Comparison of ENCODE assay signal across 16 mouse cellular contexts in the genomic region with DNA sequence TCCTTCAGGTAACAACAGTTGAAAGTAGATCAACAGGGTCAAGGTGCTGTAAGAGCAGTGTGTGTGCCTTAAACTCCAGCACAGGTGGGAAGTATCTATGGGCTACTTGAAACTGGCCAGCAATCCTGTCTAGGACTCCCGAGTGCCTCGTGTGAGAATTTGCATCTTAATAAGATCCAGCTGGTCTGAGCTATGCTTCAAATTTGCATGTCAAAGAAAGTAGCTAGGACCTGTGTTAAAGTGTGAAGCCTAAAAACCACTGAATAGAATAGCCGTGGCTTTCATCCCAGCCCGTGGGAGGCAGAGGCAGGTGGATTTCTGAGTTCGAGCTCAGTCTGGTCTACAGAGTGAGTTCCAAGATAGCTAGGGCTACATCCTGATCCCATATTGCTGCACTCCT. TPM values are rescaled to one million over a fixed set of nuclear protein-coding genes. Genes with fewer than 3 reads are reported as not detected.
"Had no signal": no experiment of that assay in that cellular context is flagged by ENCODE, and none has a peak within 500 bp of the region (broad histone marks: within the 10 kb centered on the region; RNA-seq: fewer than 3 reads in every experiment).

No protein-coding gene starts in this region.

- H3K27ac ChIP-seq: left cerebral cortex, adult 2 months; limb, embryonic 15.5 days; liver, embryonic 15.5 days; midbrain, embryonic 10.5 days; midbrain, embryonic 15.5 days; neural tube, embryonic 13.5 days had no signal

- ATAC-seq: midbrain, embryonic 15.5 days had no signal

- H3K36me3 ChIP-seq: limb, embryonic 15.5 days; liver, embryonic 15.5 days; midbrain, embryonic 10.5 days; midbrain, embryonic 15.5 days; neural tube, embryonic 13.5 days had no signal

- H3K9me3 ChIP-seq: limb, embryonic 15.5 days; liver, embryonic 15.5 days; midbrain, embryonic 10.5 days; midbrain, embryonic 15.5 days; neural tube, embryonic 13.5 days had no signal

- DNase-seq: lung, embryonic 14.5 days; lung, postnatal 10 days; lung, postnatal 4 days; right cerebral cortex, postnatal 25 days; spleen, adult 18-20 months; thymus, adult 18-20 months; thymus, postnatal 25 days had no signal

- H3K4me1 ChIP-seq: limb, embryonic 15.5 days; midbrain, embryonic 10.5 days; midbrain, embryonic 15.5 days; neural tube, embryonic 13.5 days had no signal

- H3K4me2 ChIP-seq: limb, embryonic 15.5 days; liver, embryonic 15.5 days; lung, embryonic 14.5 days; midbrain, embryonic 15.5 days; neural tube, embryonic 13.5 days had no signal

- H3K9ac ChIP-seq: limb, embryonic 15.5 days; liver, embryonic 15.5 days; lung, embryonic 14.5 days; midbrain, embryonic 15.5 days; neural tube, embryonic 13.5 days had no signal

- H3K27me3 ChIP-seq: midbrain, embryonic 15.5 days; neural tube, embryonic 13.5 days had no signal

- H3K4me3 ChIP-seq: left cerebral cortex, adult 2 months; limb, embryonic 15.5 days; liver, embryonic 15.5 days; midbrain, embryonic 10.5 days; midbrain, embryonic 15.5 days; neural tube, embryonic 13.5 days had no signal

RNA-seq across cellular contexts. Expression of gene Dppa3, which starts 1.7 kb away (rescaled TPM):
- polyA plus RNA-seq: kidney, embryonic 16.5 days; limb, embryonic 11.5 days; limb, embryonic 15.5 days; liver, embryonic 15.5 days; lung, embryonic 14.5 days; midbrain, embryonic 10.5 days; midbrain, embryonic 15.5 days; neural tube, embryonic 13.5 days; stomach, embryonic 14.5 days had no signal

RNA-seq across cellular contexts. Expression of gene Gdf3, which starts 14.6 kb away (rescaled TPM):
- polyA plus RNA-seq: kidney, embryonic 16.5 days; lung, embryonic 14.5 days; midbrain, embryonic 15.5 days; neural tube, embryonic 13.5 days; stomach, embryonic 14.5 days had no signal
